ENCODE assay signal across 27 mouse cellular contexts in genomic region chr17:80145210-80145609, GRCm38 (mm10). TPM values are rescaled to one million over a fixed set of nuclear protein-coding genes. Genes with fewer than 3 reads are reported as not detected.
DNase-seq lines count a peak whose midpoint lies in the region; ATAC-seq and TF ChIP-seq lines count a peak whose summit lies in the region.
"Had no signal": no experiment of that assay in that cellular context is flagged by ENCODE, and none has a peak within 500 bp of the region (broad histone marks: within the 10 kb centered on the region; RNA-seq: fewer than 3 reads in every experiment).

No protein-coding gene starts in this region.

- H3K27me3 ChIP-seq in myocyte (ENCODE audit: control insufficient read depth, insufficient read depth, insufficient read length) = no peaks in the 10 kb centered on the region
- H3K27me3 ChIP-seq: forebrain, embryonic 13.5 days; heart, embryonic 12.5 days; heart, embryonic 15.5 days; hindbrain, embryonic 13.5 days had no signal

- DNase-seq in layer of hippocampus, adult 2 months (ENCODE audit: low spot score in 2 of 2) = no peak
- DNase-seq in layer of hippocampus, postnatal 25 days (ENCODE audit: extremely low spot score in 1 of 2, low spot score in 1 of 2) = no peak
- peak; percentile 35 for DNase-seq in CD4-positive, CD25-positive, alpha-beta regulatory T cell, adult 2 months (ENCODE audit: low read depth, low spot score)
- no peak for DNase-seq in spleen, adult 18-20 months
- no peak for DNase-seq in adrenal gland, adult (ENCODE audit: inconsistent age in 2 of 2, low spot score in 1 of 2)
- DNase-seq in testis, postnatal 10 days (ENCODE audit: low spot score) = no peak
- DNase-seq: adrenal gland, adult 2 months; adrenal gland, postnatal 14 days; B cell, adult 2 months; cerebellum, adult 11-12 months; cerebellum, adult 8-10 months; cerebellum, postnatal 10 days; cerebellum, postnatal 36 days; gastrocnemius, adult 2 months; gastrocnemius, postnatal 14 days; heart, postnatal 10 days; heart, postnatal 36 days had no signal

- no peaks in the 10 kb centered on the region for H3K79me2 ChIP-seq in myocyte (ENCODE audit: control insufficient read depth, insufficient read depth)

- H3K36me3 ChIP-seq in myocyte (ENCODE audit: control insufficient read depth, insufficient read depth) = no peaks in the 10 kb centered on the region
- H3K36me3 ChIP-seq: forebrain, embryonic 10.5 days; heart, embryonic 12.5 days; heart, embryonic 15.5 days; hindbrain, embryonic 10.5 days; hindbrain, embryonic 13.5 days had no signal

- TF ChIP-seq CTCF in layer of hippocampus, adult 2 months (conservative IDR thresholded peaks at IDR 0.05) = no peak

- peak overlapping the region; percentile 28; the same call in 1 of the 2 replicates for H3K27ac ChIP-seq in layer of hippocampus, adult 2 months
- H3K27ac ChIP-seq: forebrain, embryonic 10.5 days; forebrain, embryonic 13.5 days; gastrocnemius, adult 2 months; heart, embryonic 15.5 days; hindbrain, embryonic 10.5 days; hindbrain, embryonic 13.5 days had no signal

- no peak overlapping the region for H3ac ChIP-seq in myocyte (ENCODE audit: control insufficient read depth, insufficient read length)

- H3K4me2 ChIP-seq in myocyte (ENCODE audit: low read depth) = peak overlapping the region; percentile 18
- H3K4me2 ChIP-seq: forebrain, embryonic 13.5 days; heart, embryonic 12.5 days; heart, embryonic 15.5 days; hindbrain, embryonic 13.5 days had no signal

- TF ChIP-seq POLR2A in myocyte (IDR thresholded peaks at IDR 0.05; ENCODE audit: insufficient read length, low read depth) = no peak

- peak; percentile 33 for ATAC-seq in activated CD4-positive, CD25-positive, alpha-beta regulatory T cell, adult 4 months
- ATAC-seq: forebrain, embryonic 13.5 days; forebrain, embryonic 16.5 days; hindbrain, embryonic 16.5 days had no signal

- H3K4me3 ChIP-seq in layer of hippocampus, adult 2 months = no peak overlapping the region
- no peak overlapping the region for H3K4me3 ChIP-seq in myocyte
- H3K4me3 ChIP-seq: forebrain, embryonic 10.5 days; forebrain, embryonic 13.5 days; gastrocnemius, adult 2 months; heart, embryonic 12.5 days; heart, embryonic 15.5 days; hindbrain, embryonic 10.5 days; hindbrain, embryonic 13.5 days had no signal

TF ChIP-seq in myocyte, 11 proteins besides CTCF, POLR2A, EP300 and RAD21:
- TF ChIP-seq REST (IDR thresholded peaks at IDR 0.05; ENCODE audit: insufficient read depth, insufficient read length) = no peak
- peak in 2 of 3 experiments; percentile 47 to 81 for TF ChIP-seq MYOD1 (IDR thresholded peaks at IDR 0.05; ENCODE audit: control insufficient read depth in 1 of 3, insufficient read length in 2 of 3, low read depth in 2 of 3)
- peak in 1 of 3 experiments; percentile 59 for TF ChIP-seq MYOG (IDR thresholded peaks at IDR 0.05; ENCODE audit: control insufficient read depth in 1 of 3, insufficient read depth in 1 of 3, insufficient read length in 2 of 3, low read depth in 2 of 3)

RNA-seq across cellular contexts. Expression of gene Galm, which starts 17.9 kb away (rescaled TPM):
- total RNA-seq in layer of hippocampus, adult 2 months (2021) = 1 to 10 TPM; 3.8 to 5.4 TPM
- 1 to 10 TPM; 3.7 to 4.1 TPM for total RNA-seq in layer of hippocampus, postnatal 25 days (2021)
- 10 to 100 TPM; 33.3 to 40.7 TPM for polyA plus RNA-seq in activated CD4-positive, CD25-positive, alpha-beta regulatory T cell, adult 4 months (2017; shearing (Covaris generic))
- 2.5 TPM for polyA plus RNA-seq in myocyte (2012; fragmentation: generic; extraction: Trizol)
